In the genomic region with DNA sequence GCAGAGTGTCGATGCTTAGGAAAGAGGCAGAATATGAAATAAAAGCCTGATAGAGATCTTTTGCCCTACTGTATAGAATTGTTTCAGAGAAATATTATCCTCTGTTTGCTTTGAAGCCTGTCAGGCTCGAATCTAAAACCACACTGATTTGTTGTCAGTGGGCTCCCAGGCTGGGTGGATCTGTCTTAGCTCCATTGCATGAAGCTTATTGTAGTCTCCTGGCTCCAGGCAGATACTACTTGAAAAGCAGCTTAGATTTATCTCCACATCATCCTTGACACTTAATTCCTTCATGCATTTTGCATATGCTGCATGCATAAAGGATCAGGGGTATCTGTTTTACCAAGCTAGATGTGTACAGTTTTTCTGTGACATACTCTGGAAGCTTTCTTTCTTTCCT, we compare ENCODE assay signal across 14 mouse cellular contexts.
"Had no signal": no experiment of that assay in that cellular context is flagged by ENCODE, and none has a peak within 500 bp of the region (broad histone marks: within the 10 kb centered on the region; RNA-seq: fewer than 3 reads in every experiment).

No protein-coding gene starts in this region.

- H3K9me3 ChIP-seq: kidney, embryonic 15.5 days; limb, embryonic 15.5 days; liver, embryonic 12.5 days; neural tube, embryonic 15.5 days; stomach, embryonic 15.5 days had no signal

- ATAC-seq: liver, embryonic 12.5 days had no signal

- DNase-seq: kidney, adult 2 months; kidney, postnatal 14 days; lung, embryonic 14.5 days; lung, postnatal 10 days; lung, postnatal 4 days; right cerebral cortex, postnatal 4 days; thymus, adult 2 months; thymus, postnatal 25 days had no signal

- H3K36me3 ChIP-seq: kidney, embryonic 15.5 days; limb, embryonic 15.5 days; liver, embryonic 12.5 days; neural tube, embryonic 15.5 days; stomach, embryonic 15.5 days had no signal

- H3K9ac ChIP-seq: kidney, embryonic 15.5 days; limb, embryonic 15.5 days; liver, embryonic 12.5 days; lung, embryonic 14.5 days; neural tube, embryonic 15.5 days; stomach, embryonic 15.5 days had no signal

- H3K27me3 ChIP-seq: kidney, embryonic 15.5 days; limb, embryonic 15.5 days; liver, embryonic 12.5 days; neural tube, embryonic 15.5 days; stomach, embryonic 15.5 days had no signal

- H3K4me3 ChIP-seq: kidney, embryonic 15.5 days; limb, embryonic 15.5 days; liver, embryonic 12.5 days; myocyte; neural tube, embryonic 15.5 days; stomach, embryonic 15.5 days had no signal

- H3K4me1 ChIP-seq: kidney, embryonic 15.5 days; limb, embryonic 15.5 days; liver, embryonic 12.5 days; neural tube, embryonic 15.5 days; stomach, embryonic 15.5 days had no signal

- H3K27ac ChIP-seq: kidney, embryonic 15.5 days; limb, embryonic 15.5 days; liver, embryonic 12.5 days; neural tube, embryonic 15.5 days; stomach, embryonic 15.5 days had no signal

- H3K4me2 ChIP-seq: kidney, embryonic 15.5 days; limb, embryonic 15.5 days; liver, embryonic 12.5 days; lung, embryonic 14.5 days; neural tube, embryonic 15.5 days; stomach, embryonic 15.5 days had no signal
